Mouse (Mus musculus) ES-E14 (cell line): ENCODE measurements around the gene Celf5.
"Not testable (repeated sequence)": the region's sequence is repeated elsewhere in the genome, so short reads cannot be mapped to it uniquely, and the experiment has no call there.

ENCODE experiments used
- CHD2 ChIP-seq: IDR thresholded peaks from 2 replicates; pipeline ENCODE4 v1.6.1; 2014; ENCODE audit warnings: mild to moderate bottlenecking, low read depth, low read length, inconsistent platforms
- HCFC1 ChIP-seq: IDR thresholded peaks from 2 replicates; pipeline ENCODE4 v1.6.1; 2012; ENCODE audit warnings: low read length, inconsistent platforms, borderline replicate concordance; ENCODE audit not compliant: insufficient read depth
- ZNF384 ChIP-seq: IDR thresholded peaks from 2 replicates; pipeline ENCODE4 v1.6.1; 2012; ENCODE audit warnings: low read depth, low read length, inconsistent platforms

GRCm38 (mm10) chr10:81445516-81445915, 37.0 kb downstream of the Celf5 start:
- TF ChIP-seq ZNF384, CHD2, HCFC1: not testable (repeated sequence)
